Mouse (Mus musculus) heart, postnatal 25 days (tissue): Measurements from ENCODE around the gene Sf3a1. TPM values are rescaled to one million over a fixed set of nuclear protein-coding genes. Genes with fewer than 3 reads are reported as not detected.

Experiments used
- DNase-seq: peaks from one replicate; pipeline ENCODE4 v3.0.0; 2022; ENCODE audit warnings: low spot score
- intact Hi-C: fragments of 180-260 bp; cut with DNase I; formaldehyde crosslinking; loops from one replicate; pipeline ENCODE4 v1.15.1; 2025
- microRNA-seq: library from miRNA; unstranded; fragments of <30 nt; microRNA quantifications from one replicate; pipeline ENCODE4 v1.2.0, GENCODE M21; 2022
- total RNA-seq, 2 experiments: library from RNA; stranded (reverse); gene quantifications; 2 replicates each; pipeline ENCODE4 v1.2.3; 2021

The Sf3a1 gene
- total RNA-seq, 2 experiments from 2014 or later, result 40.0 to 43.9 TPM

GRCm38 (mm10) chr11:4228463-4228862 is 68.3 kb downstream of the Sf3a1 start:
- intact Hi-C loops, result no loop called here
- no peak for DNase-seq

- no peak for DNase-seq
- intact Hi-C loops, result no loop called here
Measured at GRCm38 (mm10) chr11:4229841-4230240, 69.7 kb downstream of the Sf3a1 start.

- intact Hi-C loops, result no loop called here
- DNase-seq, result no peak
Measured at GRCm38 (mm10) chr11:4231435-4231834, 71.3 kb downstream of the Sf3a1 start.

Small RNA genes lying within 50 kb of the gene (microRNA-seq; reads per million reads assigned to microRNA genes)
- not detected for gene Mir3060

Other genes with a start within 250 kb of the Sf3a1 start
- gene Slc35e4, start 245.7 kb upstream of the Sf3a1 start, total RNA-seq, result 1 to 10 TPM; 4.4 to 5.7 TPM
- gene Tcn2, start 228.2 kb upstream of the Sf3a1 start, total RNA-seq, result 10 to 100 TPM; 41.3 to 41.7 TPM
- 10 to 100 TPM; 28.1 to 29.8 TPM for gene Pes1, start 196.4 kb upstream of the Sf3a1 start, total RNA-seq
- not detected for gene 4930556J24Rik, start 183.6 kb upstream of the Sf3a1 start, total RNA-seq
- under 1 TPM; 0.17 to 0.31 TPM for gene Gal3st1, start 176.7 kb upstream of the Sf3a1 start, total RNA-seq
- gene Sec14l4, start 128.9 kb upstream of the Sf3a1 start, total RNA-seq, result under 1 TPM; 0.17 to 0.34 TPM
- gene Sec14l3, start 95.5 kb upstream of the Sf3a1 start, total RNA-seq, result not detected
- 100 to 1,000 TPM; 142 to 144 TPM for gene Mtfp1, start 64.9 kb upstream of the Sf3a1 start, total RNA-seq
- 1 to 10 TPM in 1 of 2 experiments, under 1 TPM in 1; 0.73 to 1.1 TPM for gene Sec14l2, start 36.9 kb upstream of the Sf3a1 start, total RNA-seq
- gene Rnf215, start 25.1 kb upstream of the Sf3a1 start, total RNA-seq, result 10 to 100 TPM; 13.2 to 13.8 TPM
- gene Ccdc157, start 57 bp upstream of the Sf3a1 start, total RNA-seq, result 1 to 10 TPM; 5.0 to 5.3 TPM
- 10 to 100 TPM in 1 of 2 experiments, 1 to 10 TPM in 1; 9.3 to 10.9 TPM for gene Tbc1d10a, start 26.4 kb downstream of the Sf3a1 start, total RNA-seq
- 1 to 10 TPM; 3.8 to 7.4 TPM for gene Castor1, start 57.9 kb downstream of the Sf3a1 start, total RNA-seq
- gene Osm, start 76.1 kb downstream of the Sf3a1 start, total RNA-seq, result not detected
- under 1 TPM; 0.17 to 0.55 TPM for gene Lif, start 97.2 kb downstream of the Sf3a1 start, total RNA-seq